In the genomic region with DNA sequence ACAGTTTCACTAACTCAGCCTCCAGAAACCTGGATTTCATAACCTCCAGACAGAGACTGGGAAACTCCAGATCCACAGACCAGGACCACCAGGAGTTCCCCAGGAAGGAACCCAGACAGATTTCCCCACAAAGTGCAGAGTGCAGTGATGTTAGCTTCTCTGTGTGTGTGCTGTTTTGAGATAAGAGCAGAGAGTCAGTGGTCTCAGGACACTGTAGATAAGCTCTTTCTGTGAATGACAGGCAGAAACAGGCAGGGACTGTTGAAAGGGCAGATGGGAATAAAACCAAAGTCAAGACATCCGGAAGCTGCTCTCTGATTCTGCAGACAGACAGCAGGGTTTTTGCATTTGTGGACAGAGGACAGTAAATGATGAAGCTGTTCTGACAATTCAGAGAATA, we compare ENCODE assay signal across 29 mouse cellular contexts. TPM values are rescaled to one million over a fixed set of nuclear protein-coding genes. Genes with fewer than 3 reads are reported as not detected.
DNase-seq lines count a peak whose midpoint lies in the region; ATAC-seq and TF ChIP-seq lines count a peak whose summit lies in the region.
"Had no signal": no experiment of that assay in that cellular context is flagged by ENCODE, and none has a peak within 500 bp of the region (broad histone marks: within the 10 kb centered on the region; RNA-seq: fewer than 3 reads in every experiment).

No protein-coding gene starts in this region.

- no peak for DNase-seq in liver, embryonic 11.5 days (ENCODE audit: low spot score)
- DNase-seq in liver, postnatal 0 days = no peak
- DNase-seq in MEL (ENCODE audit: low read depth, low spot score) = peak; percentile 40
- DNase-seq in kidney, adult 9 months = no peak
- no peak for DNase-seq in ovary, adult 18-20 months (ENCODE audit: low spot score)
- DNase-seq: adrenal gland, postnatal 10 days; adrenal gland, postnatal 36 days; B cell, adult 2 months; cerebellum, adult 18-20 months; cerebellum, adult 9-10 months; cerebellum, postnatal 14 days; embryo, embryonic 11 days; gastrocnemius, postnatal 25 days; heart, adult 18-20 months; heart, postnatal 10 days; heart, postnatal 36 days had no signal

- TF ChIP-seq POLR2A in MEL (IDR thresholded peaks at IDR 0.05; ENCODE audit: control insufficient read depth in 1 of 2, insufficient read depth in 1 of 2, low read depth in 1 of 2, low read length in 2 of 2, poor library complexity in 1 of 2) = no peak

- no peaks in the 10 kb centered on the region; the same call in 1 of the 2 replicates for H3K4me1 ChIP-seq in liver, embryonic 11.5 days (replicated peaks; ENCODE audit: control insufficient read depth, insufficient read depth, low read length)
- H3K4me1 ChIP-seq in liver, postnatal 0 days (ENCODE audit: insufficient read depth) = no peaks in the 10 kb centered on the region
- H3K4me1 ChIP-seq in MEL (ENCODE audit: control insufficient read depth in 1 of 2, insufficient read depth in 2 of 2, low read length in 2 of 2) = peaks cover 0 to 8% of the 10 kb centered on the region in 2 experiments; a peak in 2 of 4 replicates
- H3K4me1 ChIP-seq: embryonic facial prominence, embryonic 10.5 days; embryonic facial prominence, embryonic 13.5 days; forebrain, embryonic 12.5 days; forebrain, embryonic 15.5 days; heart, embryonic 15.5 days; hindbrain, embryonic 10.5 days; hindbrain, embryonic 13.5 days had no signal

- no peak for TF ChIP-seq RAD21 in MEL (IDR thresholded peaks at IDR 0.05; ENCODE audit: low read depth, low read length)

- H3K27me3 ChIP-seq in liver, embryonic 11.5 days (replicated peaks; ENCODE audit: control insufficient read depth, insufficient read depth, low read length) = no peaks in the 10 kb centered on the region
- H3K27me3 ChIP-seq in liver, postnatal 0 days (ENCODE audit: insufficient read depth, low read length) = no peaks in the 10 kb centered on the region
- H3K27me3 ChIP-seq in MEL (ENCODE audit: control insufficient read depth in 1 of 2, insufficient read depth in 2 of 2, low read length in 2 of 2) = no peaks in the 10 kb centered on the region
- H3K27me3 ChIP-seq: CH12.LX; embryonic facial prominence, embryonic 13.5 days; forebrain, embryonic 12.5 days; forebrain, embryonic 15.5 days; heart, embryonic 12.5 days; heart, embryonic 15.5 days; hindbrain, embryonic 13.5 days had no signal

- peak; percentile 49; the same call in 1 of the 2 replicates for ATAC-seq in liver, embryonic 11.5 days (replicated peaks; ENCODE audit: low FRiP score)
- ATAC-seq in liver, postnatal 0 days = no peak
- ATAC-seq in megakaryocyte progenitor cell, adult 5-6 weeks (replicated peaks; ENCODE audit: poor library complexity) = peak; percentile 85
- ATAC-seq: forebrain, embryonic 15.5 days; hindbrain, embryonic 16.5 days had no signal

- H3K36me3 ChIP-seq in liver, embryonic 11.5 days (ENCODE audit: control insufficient read depth, insufficient read depth, low read length) = no peaks in the 10 kb centered on the region
- no peaks in the 10 kb centered on the region for H3K36me3 ChIP-seq in liver, postnatal 0 days (replicated peaks; ENCODE audit: insufficient read depth, low read length)
- H3K36me3 ChIP-seq in MEL (ENCODE audit: control insufficient read depth in 1 of 2, insufficient read depth in 2 of 2, low read length in 2 of 2) = peaks cover 0 to 12% of the 10 kb centered on the region in 2 experiments; a peak in 2 of 4 replicates
- H3K36me3 ChIP-seq: embryonic facial prominence, embryonic 10.5 days; embryonic facial prominence, embryonic 13.5 days; forebrain, embryonic 12.5 days; forebrain, embryonic 15.5 days; heart, embryonic 12.5 days; heart, embryonic 15.5 days; hindbrain, embryonic 10.5 days; hindbrain, embryonic 13.5 days had no signal

- H3K9me3 ChIP-seq in liver, embryonic 11.5 days (ENCODE audit: control insufficient read depth, low read length) = 0 out of 2 replicates have a peak, but pooled peaks cover 3% of the 10 kb centered on the region
- peaks cover 6% of the 10 kb centered on the region; the same call in 1 of the 2 replicates for H3K9me3 ChIP-seq in liver, postnatal 0 days (ENCODE audit: low read length)
- no peaks in the 10 kb centered on the region for H3K9me3 ChIP-seq in MEL (replicated peaks; ENCODE audit: insufficient read depth, low read length)
- H3K9me3 ChIP-seq: forebrain, embryonic 12.5 days; forebrain, embryonic 15.5 days; heart, embryonic 15.5 days; hindbrain, embryonic 13.5 days had no signal

- H3K9ac ChIP-seq in liver, embryonic 11.5 days (ENCODE audit: low read depth, low read length) = no peak overlapping the region
- no peak overlapping the region for H3K9ac ChIP-seq in liver, postnatal 0 days (replicated peaks)
- no peak overlapping the region for H3K9ac ChIP-seq in MEL (ENCODE audit: control insufficient read depth, low read depth, low read length, poor library complexity, severe bottlenecking)
- H3K9ac ChIP-seq: embryonic facial prominence, embryonic 13.5 days; forebrain, embryonic 12.5 days; forebrain, embryonic 15.5 days; heart, embryonic 12.5 days; heart, embryonic 15.5 days; hindbrain, embryonic 13.5 days had no signal

- no peak for TF ChIP-seq EP300 in liver, postnatal 0 days (IDR thresholded peaks at IDR 0.05; ENCODE audit: low read depth)
- peak; percentile 82 to 83 for TF ChIP-seq EP300 in MEL (IDR thresholded peaks at IDR 0.05; ENCODE audit: low read depth in 1 of 2, low read length in 2 of 2)

- H3K4me3 ChIP-seq in liver, embryonic 11.5 days (ENCODE audit: low read depth, low read length) = no peak overlapping the region
- H3K4me3 ChIP-seq in liver, postnatal 0 days (ENCODE audit: low read depth, low read length) = no peak overlapping the region
- no peak overlapping the region for H3K4me3 ChIP-seq in MEL (ENCODE audit: control insufficient read depth in 1 of 2, insufficient read depth in 1 of 2, low read depth in 2 of 2, low read length in 2 of 2)
- H3K4me3 ChIP-seq: embryonic facial prominence, embryonic 10.5 days; embryonic facial prominence, embryonic 13.5 days; erythroblast, embryonic 14.5 days; forebrain, embryonic 12.5 days; forebrain, embryonic 15.5 days; heart, embryonic 12.5 days; heart, embryonic 15.5 days; hindbrain, embryonic 10.5 days; hindbrain, embryonic 13.5 days had no signal

- no peak overlapping the region for H3K27ac ChIP-seq in liver, embryonic 11.5 days (ENCODE audit: low read depth, low read length)
- H3K27ac ChIP-seq in liver, postnatal 0 days (ENCODE audit: low read depth) = no peak overlapping the region
- no peak overlapping the region for H3K27ac ChIP-seq in MEL (ENCODE audit: control insufficient read depth, low read depth, low read length)
- H3K27ac ChIP-seq: embryonic facial prominence, embryonic 10.5 days; embryonic facial prominence, embryonic 13.5 days; forebrain, embryonic 12.5 days; forebrain, embryonic 15.5 days; heart, embryonic 15.5 days; hindbrain, embryonic 10.5 days; hindbrain, embryonic 13.5 days had no signal

- WGBS in liver, embryonic 11.5 days = 18% methylated on average over 1 of the region's 1 CpGs
- WGBS in liver, postnatal 0 days (ENCODE audit: insufficient replicate concordance) = 32% methylated on average over 1 of the region's 1 CpGs

- no peaks in the 10 kb centered on the region for H3K79me2 ChIP-seq in MEL (ENCODE audit: control insufficient read depth, insufficient read depth, low read length, poor library complexity)

- H3K4me2 ChIP-seq in liver, embryonic 11.5 days = no peak overlapping the region
- H3K4me2 ChIP-seq in liver, postnatal 0 days (ENCODE audit: low read depth, low read length) = no peak overlapping the region
- H3K4me2 ChIP-seq: embryonic facial prominence, embryonic 13.5 days; forebrain, embryonic 12.5 days; forebrain, embryonic 15.5 days; heart, embryonic 12.5 days; heart, embryonic 15.5 days; hindbrain, embryonic 13.5 days had no signal

- no peak for TF ChIP-seq CTCF in liver, postnatal 0 days (IDR thresholded peaks at IDR 0.05; ENCODE audit: low read depth)
- no peak for TF ChIP-seq CTCF in MEL (IDR thresholded peaks at IDR 0.05 in 2 of 3, conservative IDR thresholded peaks at IDR 0.05 in 1 of 3; ENCODE audit: control insufficient read depth in 1 of 3, insufficient read depth in 1 of 3, low read depth in 2 of 3, low read length in 3 of 3, poor library complexity in 1 of 3, severe bottlenecking in 1 of 3)

TF ChIP-seq in MEL, 35 proteins besides CTCF, POLR2A, EP300 and RAD21 (continues in another document):
- TF ChIP-seq ETS1 (IDR thresholded peaks at IDR 0.05; ENCODE audit: low read depth, low read length) = peak; percentile 45; the same call in 1 of the 2 replicates
- TF ChIP-seq UBTF (IDR thresholded peaks at IDR 0.05; ENCODE audit: borderline replicate concordance, insufficient read depth, low read depth, low read length) = no peak
- no peak for TF ChIP-seq POLR2AphosphoS5 (IDR thresholded peaks at IDR 0.05; ENCODE audit: borderline replicate concordance, low read depth, low read length)
- TF ChIP-seq GATA1 (IDR thresholded peaks at IDR 0.05; ENCODE audit: low read depth, low read length) = peak; percentile 85
- no peak for TF ChIP-seq MEF2A (IDR thresholded peaks at IDR 0.05; ENCODE audit: extremely low read depth, insufficient replicate concordance, low read depth, low read length, poor library complexity, severe bottlenecking)
- TF ChIP-seq E2F4 (IDR thresholded peaks at IDR 0.05; ENCODE audit: borderline replicate concordance, low read depth, low read length) = no peak
- no peak for TF ChIP-seq MAX (IDR thresholded peaks at IDR 0.05; ENCODE audit: low read length)
- TF ChIP-seq SIN3A (IDR thresholded peaks at IDR 0.05; ENCODE audit: low read length) = no peak
- TF ChIP-seq TAL1 (IDR thresholded peaks at IDR 0.05; ENCODE audit: low read length) = peak; percentile 67
- no peak for TF ChIP-seq USF1 (IDR thresholded peaks at IDR 0.05; ENCODE audit: low read depth, low read length)
- TF ChIP-seq TBP (IDR thresholded peaks at IDR 0.05; ENCODE audit: low read depth, low read length) = no peak
- TF ChIP-seq TCF12 (IDR thresholded peaks at IDR 0.05; ENCODE audit: low read depth, low read length) = peak; percentile 88
- TF ChIP-seq MAZ (IDR thresholded peaks at IDR 0.05; ENCODE audit: low read depth, low read length) = no peak
- TF ChIP-seq BHLHE40 (IDR thresholded peaks at IDR 0.05; ENCODE audit: borderline replicate concordance, low read depth, low read length) = no peak
- TF ChIP-seq POLR2AphosphoS2 (IDR thresholded peaks at IDR 0.05; ENCODE audit: low read length) = no peak
- no peak for TF ChIP-seq HCFC1 (IDR thresholded peaks at IDR 0.05; ENCODE audit: low read depth, low read length)
- TF ChIP-seq ZC3H11A (IDR thresholded peaks at IDR 0.05; ENCODE audit: low read depth, low read length) = no peak

RNA-seq across cellular contexts. Expression of gene Ap1s3, which starts 15.5 kb away (rescaled TPM):
- 0.44 and 0.51 TPM in 2 replicates for polyA plus RNA-seq in liver, embryonic 11.5 days (2014; fragmentation: Nextera tagmentation; extraction: Ambion mirVana)
- 0.24 and 0.27 TPM in 2 replicates for polyA plus RNA-seq in liver, postnatal 0 days (2015; fragmentation: Nextera tagmentation; extraction: Ambion mirVana)
- total RNA-seq in MEL (2012; rRNA removed) = 4.3 and 7.8 TPM in 2 replicates
- polyA plus RNA-seq in MEL (2012; ENCODE audit: insufficient read depth in 1 of 2, insufficient read length in 2 of 2, low read depth in 1 of 2, low replicate concordance in 2 of 2, missing spikeins in 1 of 2) = 10 to 100 TPM; 19.0 to 50.6 TPM
- total RNA-seq in megakaryocyte progenitor cell, adult 5-6 weeks (2015) = 16.8 and 19.7 TPM in 2 replicates
- total RNA-seq in megakaryocyte progenitor cell, adult 5-6 weeks (2017) = 2.5 and 4.6 TPM in 2 replicates
- total RNA-seq: gastrocnemius, adult 8-10 months; gastrocnemius, postnatal 25 days had no signal
- polyA plus RNA-seq: forebrain, embryonic 15.5 days; hindbrain, embryonic 13.5 days had no signal

Comparison
In these comparisons a context has a peak if more than half of its experiments do, and no peak if none do; other contexts are left out.
1. RNA of gene Ap1s3, which starts 15.5 kb away (polyA plus RNA-seq): 19.0 to 50.6 TPM in MEL; 0.44 to 0.51 TPM in liver, embryonic 11.5 days and 0.24 to 0.27 TPM in liver, postnatal 0 days; every median in the first group is over 10 times any median in the second.